Comparison of ENCODE assay signal across 8 mouse cellular contexts in genomic region chr7:16781816-16782554, GRCm38 (mm10). TPM values are rescaled to one million over a fixed set of nuclear protein-coding genes. Genes with fewer than 3 reads are reported as not detected.
DNase-seq lines count a peak whose midpoint lies in the region; ATAC-seq and TF ChIP-seq lines count a peak whose summit lies in the region.

No protein-coding gene starts in this region.

- TF ChIP-seq CTCF in C2C12 (IDR thresholded peaks at IDR 0.05; ENCODE audit: control insufficient read depth, insufficient read depth, insufficient read length) = no peak

- peak overlapping the region; percentile 98 for H3K4me2 ChIP-seq in limb, embryonic 14.5 days (replicated peaks; ENCODE audit: low read depth, low read length, severe bottlenecking)
- H3K4me2 ChIP-seq in midbrain, embryonic 15.5 days = peak overlapping the region; percentile 91

- DNase-seq in 3134 (ENCODE audit: extremely low read depth, insufficient read length, low spot score) = peak; percentile 59
- DNase-seq in embryo, embryonic 11 days = peak; percentile 54
- DNase-seq in heart, postnatal 4 days = peak; percentile 26
- DNase-seq in limb, embryonic 14.5 days (ENCODE audit: low spot score) = no peak
- DNase-seq in thymus, postnatal 10 days (ENCODE audit: low spot score in 2 of 2) = peak; percentile 32 to 42
- no peak for DNase-seq in frontal cortex, postnatal 25 days (ENCODE audit: low spot score in 2 of 2)

- no peak overlapping the region for H3K27ac ChIP-seq in limb, embryonic 14.5 days (replicated peaks; ENCODE audit: low read depth, low read length)
- no peak overlapping the region for H3K27ac ChIP-seq in midbrain, embryonic 15.5 days

- TF ChIP-seq POLR2A in limb, embryonic 14.5 days (IDR thresholded peaks at IDR 0.05; ENCODE audit: borderline replicate concordance, extremely low read depth, insufficient read depth, insufficient read length) = no peak

- peaks cover 41% of the 10 kb centered on the region for H3K79me2 ChIP-seq in C2C12 (ENCODE audit: control insufficient read depth, insufficient read depth)

- peaks cover 4% of the 10 kb centered on the region for H3K36me3 ChIP-seq in C2C12 (ENCODE audit: control insufficient read depth, insufficient read depth)
- H3K36me3 ChIP-seq in limb, embryonic 14.5 days (ENCODE audit: control insufficient read depth, insufficient read depth, low read length) = no peaks in the 10 kb centered on the region
- H3K36me3 ChIP-seq in midbrain, embryonic 15.5 days (replicated peaks) = no peaks in the 10 kb centered on the region

- H3K79me3 ChIP-seq in C2C12 (ENCODE audit: low read depth) = peaks cover 15% of the 10 kb centered on the region

- H3K27me3 ChIP-seq in C2C12 (ENCODE audit: control insufficient read depth, insufficient read depth, insufficient read length) = no peaks in the 10 kb centered on the region
- no peaks in the 10 kb centered on the region for H3K27me3 ChIP-seq in limb, embryonic 14.5 days (ENCODE audit: control insufficient read depth, insufficient read depth, low read length)
- H3K27me3 ChIP-seq in midbrain, embryonic 15.5 days (replicated peaks) = 0 out of 2 replicates have a peak, but pooled peaks cover 8% of the 10 kb centered on the region

- no peaks in the 10 kb centered on the region for H3K9me3 ChIP-seq in limb, embryonic 14.5 days (ENCODE audit: control insufficient read depth, low read length)
- H3K9me3 ChIP-seq in midbrain, embryonic 15.5 days = no peaks in the 10 kb centered on the region

- peak overlapping the region; percentile 49 for H3K4me3 ChIP-seq in C2C12 (ENCODE audit: insufficient read depth, poor library complexity, severe bottlenecking)
- peak overlapping the region; percentile 63 for H3K4me3 ChIP-seq in limb, embryonic 14.5 days (replicated peaks; ENCODE audit: low read length)
- peak overlapping the region; percentile 46 for H3K4me3 ChIP-seq in midbrain, embryonic 15.5 days

- H3K4me1 ChIP-seq in limb, embryonic 14.5 days (ENCODE audit: control insufficient read depth, insufficient read depth, low read length) = peaks cover 24% of the 10 kb centered on the region
- H3K4me1 ChIP-seq in midbrain, embryonic 15.5 days = peaks cover 38% of the 10 kb centered on the region

- no peak for ATAC-seq in limb, embryonic 14.5 days (ENCODE audit: low FRiP score, low read depth)
- ATAC-seq in midbrain, embryonic 15.5 days (replicated peaks) = peak; percentile 49

- peak overlapping the region; percentile 67 for H3K9ac ChIP-seq in limb, embryonic 14.5 days (ENCODE audit: low read depth, low read length, severe bottlenecking)
- peak overlapping the region; percentile 35 for H3K9ac ChIP-seq in midbrain, embryonic 15.5 days

- WGBS in limb, embryonic 14.5 days = under 1% methylated on average over 44 of the region's 60 CpGs
- under 1% methylated on average over 60 of the region's 60 CpGs for WGBS in midbrain, embryonic 15.5 days

- H3ac ChIP-seq in C2C12 (ENCODE audit: control insufficient read depth, insufficient read length, low read depth) = peak overlapping the region; percentile 92

TF ChIP-seq in C2C12, 6 proteins besides CTCF, POLR2A, EP300 and RAD21:
- TF ChIP-seq USF1 (IDR thresholded peaks at IDR 0.05; ENCODE audit: low read depth) = no peak
- no peak for TF ChIP-seq MYOD1 (IDR thresholded peaks at IDR 0.05; ENCODE audit: control insufficient read depth, insufficient read length, low read depth)
- TF ChIP-seq MAX (IDR thresholded peaks at IDR 0.05) = no peak
- TF ChIP-seq MYOG (IDR thresholded peaks at IDR 0.05; ENCODE audit: control insufficient read depth, extremely low read depth, insufficient read length) = no peak
- no peak for TF ChIP-seq CEBPB (IDR thresholded peaks at IDR 0.05; ENCODE audit: low read depth)
- no peak for TF ChIP-seq FOSL1 (IDR thresholded peaks at IDR 0.05; ENCODE audit: insufficient read depth, low read length, poor library complexity, severe bottlenecking)

RNA-seq across cellular contexts. Expression of gene Slc1a5, which starts 0.8 kb away (rescaled TPM):
- 31.5 TPM for polyA plus RNA-seq in C2C12 (2012; fragmentation: generic; extraction: Trizol)
- 10 to 100 TPM; 28.4 to 28.7 TPM for total RNA-seq in heart, postnatal 4 days (2021)
- 80.3 and 96.1 TPM in 2 replicates for polyA plus RNA-seq in limb, embryonic 14.5 days (2012; rRNA removed)
- polyA plus RNA-seq in limb, embryonic 14.5 days (2014; fragmentation: Nextera tagmentation; extraction: Ambion mirVana) = 21.7 and 24.4 TPM in 2 replicates
- polyA plus RNA-seq in midbrain, embryonic 15.5 days (2015; fragmentation: Nextera tagmentation; extraction: Ambion mirVana) = 12.4 and 14.3 TPM in 2 replicates

RNA-seq across cellular contexts. Expression of gene Strn4, which starts 33.7 kb away (rescaled TPM):
- polyA plus RNA-seq in C2C12 (2012; fragmentation: generic; extraction: Trizol) = 50.4 TPM
- 10 to 100 TPM; 87.0 to 99.9 TPM for total RNA-seq in heart, postnatal 4 days (2021)
- 197 and 280 TPM in 2 replicates for polyA plus RNA-seq in limb, embryonic 14.5 days (2012; rRNA removed)
- polyA plus RNA-seq in limb, embryonic 14.5 days (2014; fragmentation: Nextera tagmentation; extraction: Ambion mirVana) = 109 and 137 TPM in 2 replicates
- polyA plus RNA-seq in midbrain, embryonic 15.5 days (2015; fragmentation: Nextera tagmentation; extraction: Ambion mirVana) = 205 and 227 TPM in 2 replicates

RNA-seq across cellular contexts. Expression of gene Fkrp, which starts 34.5 kb away (rescaled TPM):
- polyA plus RNA-seq in C2C12 (2012; fragmentation: generic; extraction: Trizol) = 28.9 TPM
- total RNA-seq in heart, postnatal 4 days (2021) = 10 to 100 TPM; 45.0 to 49.2 TPM
- polyA plus RNA-seq in limb, embryonic 14.5 days (2012; rRNA removed) = 29.9 and 37.6 TPM in 2 replicates
- polyA plus RNA-seq in limb, embryonic 14.5 days (2014; fragmentation: Nextera tagmentation; extraction: Ambion mirVana) = 26.9 and 32.6 TPM in 2 replicates
- 51.9 and 55.1 TPM in 2 replicates for polyA plus RNA-seq in midbrain, embryonic 15.5 days (2015; fragmentation: Nextera tagmentation; extraction: Ambion mirVana)

RNA-seq across cellular contexts. Expression of gene Ap2s1, which starts 43.8 kb away (rescaled TPM):
- polyA plus RNA-seq in C2C12 (2012; fragmentation: generic; extraction: Trizol) = 301 TPM
- 100 to 1,000 TPM; 127 to 129 TPM for total RNA-seq in heart, postnatal 4 days (2021)
- 271 and 297 TPM in 2 replicates for polyA plus RNA-seq in limb, embryonic 14.5 days (2012; rRNA removed)
- 271 and 295 TPM in 2 replicates for polyA plus RNA-seq in limb, embryonic 14.5 days (2014; fragmentation: Nextera tagmentation; extraction: Ambion mirVana)
- polyA plus RNA-seq in midbrain, embryonic 15.5 days (2015; fragmentation: Nextera tagmentation; extraction: Ambion mirVana) = 452 and 465 TPM in 2 replicates

Comparison
In these comparisons a context has a peak if more than half of its experiments do, and no peak if none do; other contexts are left out.
1. DNase-seq: peak in 3134 (single experiment), embryo, embryonic 11 days (single experiment), heart, postnatal 4 days (single experiment) and thymus, postnatal 10 days (2 of 2); none in limb, embryonic 14.5 days (single experiment) and frontal cortex, postnatal 25 days (0 of 2).
2. Peak in every context shown above with its lines, with median percentiles within 50 percentile points of each other: H3K4me3 ChIP-seq.